Mouse (Mus musculus) CH12.LX (cell line): ENCODE measurements around the gene Mlxipl. TPM values are rescaled to one million over a fixed set of nuclear protein-coding genes. Genes with fewer than 3 reads are reported as not detected.

Experiments used
- DNase-seq: peaks from one replicate; pipeline ENCODE4 v3.0.0-alpha.2; 2013; ENCODE audit errors: extremely low read depth
- H3K27ac ChIP-seq: 2 replicates; pipeline ENCODE4 v1.5.1; 2012; ENCODE audit warnings: low read depth, mild to moderate bottlenecking, control low read depth, moderate library complexity; ENCODE audit not compliant: insufficient read depth
- H3K27me3 ChIP-seq: replicated peaks from 2 replicates; pipeline ENCODE3; 2012; ENCODE audit warnings: inconsistent platforms
- H3K36me3 ChIP-seq, 2 experiments: replicated peaks in 1 of 2; 2 replicates each; pipeline versions ENCODE3 to v1.6.1; 2012; ENCODE audit warnings: inconsistent platforms in 1 of 2, low read length in 1 of 2, mild to moderate bottlenecking in 1 of 2, mixed read lengths in 1 of 2, moderate library complexity in 1 of 2; ENCODE audit not compliant: control insufficient read depth in 1 of 2, insufficient read depth in 1 of 2
- H3K4me1 ChIP-seq, 2 experiments: 2 replicates each; pipeline ENCODE4 v1.6.1; 2012; ENCODE audit warnings: inconsistent platforms in 1 of 2, moderate library complexity in 1 of 2; ENCODE audit not compliant: insufficient read depth in 2 of 2, control insufficient read depth in 1 of 2
- H3K4me2 ChIP-seq: 2 replicates; pipeline ENCODE4 v1.6.1; 2012; ENCODE audit warnings: low read depth, mild to moderate bottlenecking, control low read depth; ENCODE audit not compliant: poor library complexity, insufficient read depth, severe bottlenecking
- H3K4me3 ChIP-seq, 3 experiments: fragments of 150-350 bp in 1 of 3; sonication (generic) in 1 of 3; replicated peaks in 1 of 3; 2 replicates each; pipeline versions ENCODE3 to v1.5.1; 2011 to 2012; ENCODE audit warnings: low read depth in 2 of 3, low read length in 2 of 3, mild to moderate bottlenecking in 2 of 3, moderate library complexity in 2 of 3, control low read depth in 1 of 3, improper control_type of control experiment in 1 of 3, inconsistent platforms in 1 of 3, mixed read lengths in 1 of 3; ENCODE audit not compliant: poor library complexity in 1 of 3
- H3K79me2 ChIP-seq: replicated peaks from 2 replicates; pipeline ENCODE4 v1.6.1; 2012; ENCODE audit warnings: mild to moderate bottlenecking, moderate library complexity; ENCODE audit not compliant: control insufficient read depth, poor library complexity, insufficient read depth, severe bottlenecking; ENCODE audit errors: extremely low read depth
- H3K9ac ChIP-seq: 2 replicates; pipeline ENCODE4 v1.6.1; 2012; ENCODE audit warnings: low read depth, mild to moderate bottlenecking, control low read depth, moderate library complexity; ENCODE audit not compliant: insufficient read depth
- H3K9me3 ChIP-seq: replicated peaks from 2 replicates; pipeline ENCODE3; 2012; ENCODE audit warnings: low read length, inconsistent platforms, mixed read lengths
- BHLHE40 ChIP-seq: IDR thresholded peaks from 2 replicates; pipeline ENCODE4 v1.6.1; 2011; ENCODE audit warnings: mild to moderate bottlenecking, low read depth, low read length, improper control_type of control experiment
- E2F4 ChIP-seq: IDR thresholded peaks from 2 replicates; pipeline ENCODE4 v1.6.1; 2011; ENCODE audit warnings: low read depth, low read length, improper control_type of control experiment; ENCODE audit not compliant: insufficient replicate concordance
- ELF1 ChIP-seq: IDR thresholded peaks from 2 replicates; pipeline ENCODE4 v1.6.1; 2014; ENCODE audit warnings: low read depth, mild to moderate bottlenecking, inconsistent platforms, low read length, improper control_type of control experiment
- EP300 ChIP-seq: IDR thresholded peaks from 2 replicates; pipeline ENCODE4 v1.6.1; 2011; ENCODE audit warnings: low read length, improper control_type of control experiment
- GABPA ChIP-seq: IDR thresholded peaks from 2 replicates; pipeline ENCODE4 v1.6.1; 2012; ENCODE audit warnings: low read depth, low read length, improper control_type of control experiment, inconsistent platforms; ENCODE audit not compliant: insufficient replicate concordance
- HCFC1 ChIP-seq: IDR thresholded peaks from 2 replicates; pipeline ENCODE4 v1.6.1; 2012; ENCODE audit warnings: low read depth, mild to moderate bottlenecking, inconsistent platforms, low read length, improper control_type of control experiment
- IRF4 ChIP-seq: IDR thresholded peaks from 2 replicates; pipeline ENCODE4 v1.6.1; 2014; ENCODE audit warnings: low read depth, mild to moderate bottlenecking, inconsistent platforms, low read length, improper control_type of control experiment
- JUN ChIP-seq: IDR thresholded peaks from 2 replicates; pipeline ENCODE4 v1.6.1; 2011; ENCODE audit warnings: low read depth, mild to moderate bottlenecking, low read length, improper control_type of control experiment, moderate library complexity; ENCODE audit not compliant: insufficient read depth
- JUND ChIP-seq: conservative IDR thresholded peaks from 2 replicates; pipeline ENCODE4 v1.6.1; 2011; ENCODE audit warnings: low read depth, low read length, improper control_type of control experiment
- KAT2A ChIP-seq: IDR thresholded peaks from 2 replicates; pipeline ENCODE4 v1.6.1; 2012; ENCODE audit warnings: low read length, improper control_type of control experiment, inconsistent platforms; ENCODE audit not compliant: insufficient replicate concordance
- MEF2A ChIP-seq: IDR thresholded peaks from 2 replicates; pipeline ENCODE4 v1.6.1; 2014; ENCODE audit warnings: low read depth, mild to moderate bottlenecking, inconsistent platforms, low read length, improper control_type of control experiment, borderline replicate concordance
- MXI1 ChIP-seq: IDR thresholded peaks from 2 replicates; pipeline ENCODE4 v1.6.1; 2011; ENCODE audit warnings: mild to moderate bottlenecking, low read depth, low read length, improper control_type of control experiment
- MYC ChIP-seq: IDR thresholded peaks from 2 replicates; pipeline ENCODE4 v1.6.1; 2011; ENCODE audit warnings: low read depth, mild to moderate bottlenecking, improper control_type of control experiment, low read length
- NRF1 ChIP-seq: IDR thresholded peaks from 2 replicates; pipeline ENCODE4 v1.6.1; 2014; ENCODE audit warnings: low read depth, mild to moderate bottlenecking, inconsistent platforms, low read length, improper control_type of control experiment, moderate library complexity
- PAX5 ChIP-seq: IDR thresholded peaks from 2 replicates; pipeline ENCODE4 v1.6.1; 2012; ENCODE audit warnings: low read length, inconsistent platforms, mixed read lengths
- RAD21 ChIP-seq: IDR thresholded peaks from 2 replicates; pipeline ENCODE4 v1.6.1; 2011; ENCODE audit warnings: low read depth, mild to moderate bottlenecking, low read length, improper control_type of control experiment, moderate library complexity
- SMC3 ChIP-seq: IDR thresholded peaks from 2 replicates; pipeline ENCODE4 v1.6.1; 2011; ENCODE audit warnings: low read depth, low read length, improper control_type of control experiment
- TBP ChIP-seq: conservative IDR thresholded peaks from 2 replicates; pipeline ENCODE4 v1.6.1; 2011; ENCODE audit warnings: low read depth, low read length, improper control_type of control experiment
- TCF12 ChIP-seq: IDR thresholded peaks from 2 replicates; pipeline ENCODE4 v1.6.1; 2014; ENCODE audit warnings: low read depth, mild to moderate bottlenecking, inconsistent platforms, low read length, improper control_type of control experiment
- UBTF ChIP-seq: IDR thresholded peaks from 2 replicates; pipeline ENCODE4 v1.6.1; 2012; ENCODE audit warnings: low read depth, mild to moderate bottlenecking, inconsistent platforms, low read length, improper control_type of control experiment, moderate library complexity
- USF1 ChIP-seq: IDR thresholded peaks from 2 replicates; pipeline ENCODE4 v1.6.1; 2014; ENCODE audit warnings: low read depth, mild to moderate bottlenecking, inconsistent platforms, low read length, improper control_type of control experiment
- ZMIZ1 ChIP-seq: IDR thresholded peaks from 2 replicates; pipeline ENCODE4 v1.6.1; 2012; ENCODE audit warnings: low read depth, mild to moderate bottlenecking, inconsistent platforms, low read length, improper control_type of control experiment
- dilution Hi-C: fragments of 300-500 bp; cut with MboI; formaldehyde crosslinking; loops from 2 replicates; pipeline ENCODE4 v1.14.3; 2020; ENCODE audit warnings: low sequenced_read_pairs; ENCODE audit not compliant: extremely low pct_unique_long_range_greater_than_20kb, extremely low pct_ligation_motif_present
- in situ Hi-C: fragments of 300-500 bp; cut with MboI; formaldehyde crosslinking; loops from 3 replicates; pipeline ENCODE4 v1.14.3; 2019; ENCODE audit warnings: low sequenced_read_pairs, low pct_ligation_motif_present, low pct_unique_long_range_greater_than_20kb, mixed read lengths
- polyA plus RNA-seq: library from polyadenylated mRNA; unstranded; fragments of >175 nt; gene quantifications from 2 replicates; pipeline ENCODE4 v1.2.1, GENCODE M21; 2012; ENCODE audit warnings: low read depth; ENCODE audit not compliant: insufficient read length
- total RNA-seq, 2 experiments: library from RNA; depleted of rRNA; stranded (reverse); fragments of 300-350 nt in 1 of 2; fragments of >200 nt in 1 of 2; gene quantifications; 2 replicates each; pipeline ENCODE4 v1.2.3; 2012 to 2014

Gene Mlxipl
- total and polyA plus RNA-seq, 3 experiments: not detected

DNA sequence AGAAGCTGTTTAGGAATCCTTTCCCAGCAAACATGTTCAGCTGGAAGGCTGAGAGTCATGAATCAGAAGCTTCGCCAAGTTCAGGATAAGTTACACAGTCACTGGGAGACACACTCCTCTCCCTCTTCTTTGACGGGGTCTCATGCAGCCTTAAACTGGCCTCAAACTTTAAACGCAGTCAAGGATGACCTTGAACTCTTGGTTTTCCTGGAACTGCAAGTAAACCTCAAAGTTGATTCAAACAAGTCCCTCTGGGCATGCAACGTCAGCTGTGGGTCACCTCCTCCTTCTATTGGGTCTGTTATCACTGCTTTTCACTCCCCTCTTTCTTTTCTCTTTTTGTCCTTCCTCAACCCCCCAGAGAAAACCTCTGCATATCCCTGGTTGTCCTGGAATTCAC, 77.2 kb downstream of the Mlxipl start:
- H3K27me3 ChIP-seq: no peaks in the 10 kb centered on the region
- no peak overlapping the region for H3K9ac ChIP-seq
- peaks cover 1 to 18% of the 10 kb centered on the region in 2 experiments for H3K36me3 ChIP-seq
- H3K4me2 ChIP-seq: no peak overlapping the region
- dilution Hi-C loops: no loop called here
- peaks cover 9 to 30% of the 10 kb centered on the region in 2 experiments for H3K4me1 ChIP-seq
- DNase-seq: no peak
- H3K9me3 ChIP-seq: no peaks in the 10 kb centered on the region
- no peak overlapping the region for H3K4me3 ChIP-seq
- peaks cover 13% of the 10 kb centered on the region for H3K79me2 ChIP-seq
- TF ChIP-seq MEF2A (no peak), EP300 (no peak), HCFC1 (no peak), RAD21 (no peak), IRF4 (no peak)
- TF ChIP-seq, all 38 proteins: peak for 0
- no peak overlapping the region for H3K27ac ChIP-seq
- in situ Hi-C loops: no loop called here

DNA sequence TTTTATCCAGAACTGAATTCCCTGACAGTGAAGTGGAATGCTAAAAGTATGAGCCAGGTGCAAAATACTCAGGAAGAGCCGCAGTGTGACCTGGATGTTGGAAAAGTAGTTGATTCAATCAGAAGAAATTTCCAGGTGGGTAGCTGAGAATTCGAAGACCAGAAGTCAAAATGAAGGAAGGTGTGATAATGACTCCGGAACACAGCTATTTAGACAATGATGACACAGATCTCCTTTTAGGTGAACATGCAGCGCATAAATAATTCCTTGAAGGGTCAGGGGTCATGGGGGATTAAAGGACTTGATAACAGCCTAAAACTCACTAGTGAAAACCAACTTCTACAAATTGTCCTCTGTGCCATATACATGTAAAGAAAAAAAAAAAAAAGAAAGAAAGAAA, 77.8 kb downstream of the Mlxipl start:
- in situ Hi-C loops (no loop called here), dilution Hi-C loops (no loop called here)
- Histone ChIP-seq H3K79me2 (peaks cover 13% of the 10 kb centered on the region), H3K9ac (no peak overlapping the region), H3K36me3 (peaks cover 3 to 18% of the 10 kb centered on the region in 2 experiments), H3K27me3 (no peaks in the 10 kb centered on the region), H3K4me2 (no peak overlapping the region), H3K4me1 (peaks cover 9 to 30% of the 10 kb centered on the region in 2 experiments), H3K4me3 (no peak overlapping the region), H3K27ac (no peak overlapping the region), H3K9me3 (no peaks in the 10 kb centered on the region)
- no peak for DNase-seq
- TF ChIP-seq PAX5 (no peak), MEF2A (no peak), TBP (no peak), ZMIZ1 (no peak), RAD21 (no peak), MXI1 (no peak), MYC (no peak), GABPA (no peak), E2F4 (no peak), USF1 (no peak), UBTF (no peak), ELF1 (no peak), KAT2A (no peak), NRF1 (no peak), JUND (no peak), SMC3 (no peak), TCF12 (no peak), BHLHE40 (no peak), JUN (no peak)
